Mouse (Mus musculus) kidney, postnatal 0 days (tissue): Measurements from ENCODE around the gene Fbln7. TPM values are rescaled to one million over a fixed set of nuclear protein-coding genes. Genes with fewer than 3 reads are reported as not detected.

Experiments used
- ATAC-seq: fragments of 200-750 bp; cut with Nextera tagmentation; replicated peaks from 2 replicates; pipeline ENCODE4 v1.8.0; 2017; ENCODE audit warnings: low read depth, moderate number of reproducible peaks, moderate TSS enrichment, moderate library complexity; ENCODE audit not compliant: low FRiP score
- DNase-seq: peaks from one replicate; pipeline ENCODE4 v3.0.0-alpha.2; 2016; ENCODE audit warnings: low spot score
- H3K27ac ChIP-seq: fragments of 300-500 bp; sonication (generic); 2 replicates; pipeline ENCODE4 v1.5.1; 2014; ENCODE audit warnings: mild to moderate bottlenecking
- H3K27me3 ChIP-seq: fragments of 300-500 bp; sonication (generic); 2 replicates; pipeline ENCODE4 v1.6.1; 2014; ENCODE audit warnings: low read length, mixed read lengths; ENCODE audit not compliant: insufficient read depth
- H3K36me3 ChIP-seq: fragments of 300-500 bp; sonication (generic); 2 replicates; pipeline ENCODE4 v1.6.1; 2014; ENCODE audit warnings: low read length, mixed read lengths; ENCODE audit not compliant: insufficient read depth
- H3K4me1 ChIP-seq: fragments of 300-500 bp; sonication (generic); replicated peaks from 2 replicates; pipeline ENCODE4 v1.6.1; 2014; ENCODE audit warnings: antibody characterized with exemption, low read length, mixed read lengths; ENCODE audit not compliant: insufficient read depth
- H3K4me2 ChIP-seq: fragments of 300-500 bp; sonication (generic); 2 replicates; pipeline ENCODE4 v1.6.1; 2014; ENCODE audit warnings: mild to moderate bottlenecking, low read length, moderate library complexity, mixed read lengths
- H3K4me3 ChIP-seq: fragments of 300-500 bp; sonication (generic); replicated peaks from 2 replicates; pipeline ENCODE4 v1.5.1; 2014; ENCODE audit warnings: low read depth, low read length
- H3K9ac ChIP-seq: fragments of 300-500 bp; sonication (generic); 2 replicates; pipeline ENCODE4 v1.6.1; 2014; ENCODE audit warnings: low read depth, low read length
- H3K9me3 ChIP-seq: fragments of 300-500 bp; sonication (generic); replicated peaks from 2 replicates; pipeline ENCODE4 v1.6.1; 2016; ENCODE audit warnings: low read length, inconsistent platforms, mixed read lengths
- CTCF ChIP-seq: IDR thresholded peaks from 2 replicates; pipeline ENCODE4 v1.5.1; 2016; ENCODE audit warnings: antibody characterized with exemption, low read depth, mild to moderate bottlenecking, moderate library complexity
- WGBS: fragments of 180-500 bp; shearing (Covaris S2); extraction: QIAGEN DNeasy Blood & Tissue Kit; methylation state at CpG from one replicate; pipeline ENCODE4 v1.1.7; 2014; 5-methylcytosine and 5-hydroxymethylcytosine counted together
- microRNA-seq: library from miRNA; unstranded; fragments of <30 nt; microRNA quantifications from one replicate; pipeline ENCODE4, GENCODE M21; 2016
- polyA plus RNA-seq: library from polyadenylated mRNA; unstranded; fragments of >200 nt; fragmentation: Nextera tagmentation; extraction: Ambion mirVana; gene quantifications from 2 replicates; pipeline ENCODE4 v1.2.1, GENCODE M21; 2015

The Fbln7 gene
- polyA plus RNA-seq, 1 experiment from 2014 or later: 8.0 TPM

GRCm38 (mm10) chr2:128943538-128944528 lies 81.1 kb downstream of the Fbln7 start, which contains the start of gene Zc3h8:
Gene Zc3h8, minus strand, starts transcription at chr2:128944077.
- ATAC-seq: peak; percentile 90
- peak within 1 kb of the TSS; percentile 77 for H3K4me2 ChIP-seq
- WGBS: 1% methylated on average over 64 of the region's 65 CpGs
- no peaks in the 10 kb centered on the region for H3K9me3 ChIP-seq
- TF ChIP-seq CTCF: no peak
- H3K27ac ChIP-seq: peak within 1 kb of the TSS; percentile 90
- no peaks in the 10 kb centered on the region for H3K27me3 ChIP-seq
- H3K9ac ChIP-seq: peak within 1 kb of the TSS; percentile 72
- H3K4me1 ChIP-seq: no peaks in the 10 kb centered on the region
- H3K36me3 ChIP-seq: no peaks in the 10 kb centered on the region
- H3K4me3 ChIP-seq: peak within 1 kb of the TSS; percentile 74
- DNase-seq: peak; percentile 98

Small RNA genes lying within 50 kb of the gene (microRNA-seq; reads per million reads assigned to microRNA genes)
- not detected for gene Gm22859

Other genes with a start within 250 kb of the Fbln7 start
- 27.4 and 31.1 TPM in 2 replicates for gene Anapc1, start 175.6 kb upstream of the Fbln7 start, polyA plus RNA-seq
- gene Mertk, start 164.0 kb upstream of the Fbln7 start, polyA plus RNA-seq: 8.9 and 9.8 TPM in 2 replicates
- 33.0 and 33.1 TPM in 2 replicates for gene Tmem87b, start 44.9 kb upstream of the Fbln7 start, polyA plus RNA-seq
- 9.1 and 9.4 TPM in 2 replicates for gene Zc3h8, start 81.1 kb downstream of the Fbln7 start, polyA plus RNA-seq
- gene Zc3h6, start 104.4 kb downstream of the Fbln7 start, polyA plus RNA-seq: 3.1 and 4.9 TPM in 2 replicates
- 19.8 and 26.5 TPM in 2 replicates for gene Gm10762, start 104.7 kb downstream of the Fbln7 start, polyA plus RNA-seq
- 0.05 and 0.11 TPM in 2 replicates for gene Vinac1, start 185.2 kb downstream of the Fbln7 start, polyA plus RNA-seq
- 9.7 and 10.0 TPM in 2 replicates for gene Ttl, start 203.0 kb downstream of the Fbln7 start, polyA plus RNA-seq
- 17.4 and 19.5 TPM in 2 replicates for gene Polr1b, start 238.0 kb downstream of the Fbln7 start, polyA plus RNA-seq